ENCODE assay signal across 8 mouse cellular contexts in genomic region chr3:84435288-84436043, GRCm38 (mm10). TPM values are rescaled to one million over a fixed set of nuclear protein-coding genes. Genes with fewer than 3 reads are reported as not detected.
A peak's percentile ranks its signal among the peaks of the same experiment; 100 is the strongest.
DNase-seq lines count a peak whose midpoint lies in the region; ATAC-seq and TF ChIP-seq lines count a peak whose summit lies in the region.

No protein-coding gene starts in this region.

- peak; percentile 66 for DNase-seq in neural tube, embryonic 11.5 days (ENCODE audit: low spot score)
- DNase-seq in neural tube, embryonic 10.5 days (ENCODE audit: extremely low spot score, low spot score): no peak
- peak; percentile 78 for DNase-seq in forebrain, embryonic 11.5 days (ENCODE audit: low spot score)
- DNase-seq in hindbrain, postnatal 0 days (ENCODE audit: low spot score): peak; percentile 79
- peak; percentile 54 to 70 for DNase-seq in lung, postnatal 4 days
- DNase-seq in thymus, adult 18-20 months: no peak
- no peak for DNase-seq in layer of hippocampus, postnatal 14 days (ENCODE audit: low spot score in 2 of 2)

- H3K27ac ChIP-seq in neural tube, embryonic 11.5 days (ENCODE audit: low read depth, low read length): no peak overlapping the region
- no peak overlapping the region for H3K27ac ChIP-seq in forebrain, embryonic 11.5 days (ENCODE audit: low read depth, low read length)
- no peak overlapping the region for H3K27ac ChIP-seq in hindbrain, postnatal 0 days

- H3K4me1 ChIP-seq in neural tube, embryonic 11.5 days (ENCODE audit: control insufficient read depth, insufficient read depth, low read length): 0 out of 2 replicates have a peak, but pooled peaks cover 4% of the 10 kb centered on the region
- no peaks in the 10 kb centered on the region for H3K4me1 ChIP-seq in forebrain, embryonic 11.5 days (replicated peaks; ENCODE audit: control insufficient read depth, insufficient read depth, low read length)
- H3K4me1 ChIP-seq in hindbrain, postnatal 0 days (ENCODE audit: insufficient read depth, low read length): peaks cover 18% of the 10 kb centered on the region

- no peaks in the 10 kb centered on the region for H3K27me3 ChIP-seq in neural tube, embryonic 11.5 days (ENCODE audit: control insufficient read depth, insufficient read depth, low read length)
- H3K27me3 ChIP-seq in forebrain, embryonic 11.5 days (ENCODE audit: control insufficient read depth, insufficient read depth, low read length): no peaks in the 10 kb centered on the region
- no peaks in the 10 kb centered on the region for H3K27me3 ChIP-seq in hindbrain, postnatal 0 days (ENCODE audit: insufficient read depth, low read length)

- H3K9ac ChIP-seq in neural tube, embryonic 11.5 days (ENCODE audit: low read length): no peak overlapping the region
- no peak overlapping the region for H3K9ac ChIP-seq in forebrain, embryonic 11.5 days (ENCODE audit: low read length)
- no peak overlapping the region for H3K9ac ChIP-seq in hindbrain, postnatal 0 days (replicated peaks; ENCODE audit: low read length)

- no peak overlapping the region for H3K4me3 ChIP-seq in neural tube, embryonic 11.5 days (ENCODE audit: low read depth, low read length)
- no peak overlapping the region for H3K4me3 ChIP-seq in forebrain, embryonic 11.5 days (ENCODE audit: low read depth, low read length)
- no peak overlapping the region for H3K4me3 ChIP-seq in hindbrain, postnatal 0 days (ENCODE audit: low read length)

- peak; percentile 15; the same call in 1 of the 2 replicates for ATAC-seq in neural tube, embryonic 11.5 days (ENCODE audit: insufficient read depth, low FRiP score, low TSS enrichment)
- no peak for ATAC-seq in forebrain, embryonic 11.5 days (replicated peaks; ENCODE audit: low FRiP score)
- ATAC-seq in hindbrain, postnatal 0 days: no peak
- ATAC-seq in frontal cortex, adult (ENCODE audit: low TSS enrichment): no peak

- H3K9me3 ChIP-seq in neural tube, embryonic 11.5 days (ENCODE audit: control insufficient read depth, low read length): no peaks in the 10 kb centered on the region
- H3K9me3 ChIP-seq in forebrain, embryonic 11.5 days (ENCODE audit: control insufficient read depth, low read length): no peaks in the 10 kb centered on the region
- H3K9me3 ChIP-seq in hindbrain, postnatal 0 days (ENCODE audit: low read length): no peaks in the 10 kb centered on the region

- no peaks in the 10 kb centered on the region for H3K36me3 ChIP-seq in neural tube, embryonic 11.5 days (ENCODE audit: control insufficient read depth, insufficient read depth, low read length)
- no peaks in the 10 kb centered on the region for H3K36me3 ChIP-seq in forebrain, embryonic 11.5 days (ENCODE audit: control insufficient read depth, insufficient read depth, low read length)
- no peaks in the 10 kb centered on the region for H3K36me3 ChIP-seq in hindbrain, postnatal 0 days (ENCODE audit: insufficient read depth, low read length)

- no peak overlapping the region for H3K4me2 ChIP-seq in neural tube, embryonic 11.5 days (ENCODE audit: low read depth)
- no peak overlapping the region for H3K4me2 ChIP-seq in forebrain, embryonic 11.5 days (ENCODE audit: low read depth, low read length, severe bottlenecking)
- no peak overlapping the region for H3K4me2 ChIP-seq in hindbrain, postnatal 0 days (ENCODE audit: low read depth, low read length)

- WGBS in neural tube, embryonic 11.5 days: 30% methylated on average over 11 of the region's 11 CpGs
- 40% methylated on average over 11 of the region's 11 CpGs for WGBS in forebrain, embryonic 11.5 days
- 13% methylated on average over 11 of the region's 11 CpGs for WGBS in hindbrain, postnatal 0 days

- TF ChIP-seq CTCF in hindbrain, postnatal 0 days (IDR thresholded peaks at IDR 0.05; ENCODE audit: low read depth): no peak

RNA-seq across cellular contexts. Expression of gene Fhdc1, which starts 44.8 kb away (rescaled TPM):
- polyA plus RNA-seq in neural tube, embryonic 11.5 days (2014; fragmentation: Nextera tagmentation; extraction: Ambion mirVana): 6.0 and 7.0 TPM in 2 replicates
- polyA plus RNA-seq in forebrain, embryonic 11.5 days (2014; fragmentation: Nextera tagmentation; extraction: Ambion mirVana): 2.3 and 2.5 TPM in 2 replicates
- 7.7 and 8.4 TPM in 2 replicates for total RNA-seq in hindbrain, postnatal 0 days (2014; rRNA removed)
- polyA plus RNA-seq in hindbrain, postnatal 0 days (2015; fragmentation: Nextera tagmentation; extraction: Ambion mirVana): 3.2 and 3.5 TPM in 2 replicates
- 1 to 10 TPM; 2.4 to 3.4 TPM for total RNA-seq in layer of hippocampus, postnatal 14 days (2021)

Comparison
In these comparisons a context has a peak if more than half of its experiments do, and no peak if none do; other contexts are left out.
1. DNase-seq: peak in neural tube, embryonic 11.5 days (single experiment), forebrain, embryonic 11.5 days (single experiment), hindbrain, postnatal 0 days (single experiment) and lung, postnatal 4 days (2 of 2); none in neural tube, embryonic 10.5 days (single experiment), thymus, adult 18-20 months (0 of 2) and layer of hippocampus, postnatal 14 days (0 of 2).